Mouse (Mus musculus): ENCODE results near the gene Keap1. TPM values are rescaled to one million over a fixed set of nuclear protein-coding genes. Genes with fewer than 3 reads are reported as not detected.

Gene Keap1
- polyA plus RNA-seq, 1 experiment from 2014 or later: 59.7 TPM

- Histone ChIP-seq H3K9me3 (ENCODE audit: control insufficient read depth, low read length) (peaks cover 3% of the 10 kb centered on the region), H3K9ac (ENCODE audit: low read depth, low read length) (peak overlapping the region; percentile 100), H3K4me1 (ENCODE audit: control insufficient read depth, insufficient read depth, low read length) (peaks cover 14% of the 10 kb centered on the region), H3K4me2 (ENCODE audit: low read depth, low read length) (peak overlapping the region; percentile 81), H3K27ac (ENCODE audit: low read length) (peak overlapping the region; percentile 94), H3K4me3 (ENCODE audit: low read length) (peak overlapping the region; percentile 92), H3K36me3 (ENCODE audit: control insufficient read depth, insufficient read depth, low read length) (peaks cover 9% of the 10 kb centered on the region; the same call in 1 of the 2 replicates), H3K27me3 (replicated peaks; ENCODE audit: control insufficient read depth, insufficient read depth, low read length) (peaks cover 5% of the 10 kb centered on the region)
- ATAC-seq: peak; percentile 9
- under 1% methylated on average over 30 of the region's 31 CpGs for WGBS
Measured at GRCm38 (mm10) chr9:21238004-21238732, 993 bp downstream of the Keap1 start.

GRCm38 (mm10) chr9:21237368-21238003, 1.7 kb downstream of the Keap1 start:
- peak; percentile 16; the same call in 1 of the 2 replicates for ATAC-seq
- H3K27ac ChIP-seq (ENCODE audit: low read length): peak overlapping the region; percentile 94
- no peaks in the 10 kb centered on the region for H3K9me3 ChIP-seq (ENCODE audit: control insufficient read depth, low read length)
- peaks cover 10% of the 10 kb centered on the region; the same call in 1 of the 2 replicates for H3K36me3 ChIP-seq (ENCODE audit: control insufficient read depth, insufficient read depth, low read length)
- H3K27me3 ChIP-seq (replicated peaks; ENCODE audit: control insufficient read depth, insufficient read depth, low read length): no peaks in the 10 kb centered on the region
- 21% methylated on average over 19 of the region's 19 CpGs for WGBS
- H3K4me1 ChIP-seq (ENCODE audit: control insufficient read depth, insufficient read depth, low read length): peaks cover 14% of the 10 kb centered on the region
- H3K4me3 ChIP-seq (ENCODE audit: low read length): peak overlapping the region; percentile 92
- peak overlapping the region; percentile 81 for H3K4me2 ChIP-seq (ENCODE audit: low read depth, low read length)
- H3K9ac ChIP-seq (ENCODE audit: low read depth, low read length): peak overlapping the region; percentile 100

- Histone ChIP-seq H3K4me3 (ENCODE audit: low read length) (peak overlapping the region; percentile 92), H3K4me2 (ENCODE audit: low read depth, low read length) (peak overlapping the region; percentile 81), H3K9me3 (ENCODE audit: control insufficient read depth, low read length) (no peaks in the 10 kb centered on the region), H3K36me3 (ENCODE audit: control insufficient read depth, insufficient read depth, low read length) (peaks cover 10% of the 10 kb centered on the region; the same call in 1 of the 2 replicates), H3K4me1 (ENCODE audit: control insufficient read depth, insufficient read depth, low read length) (peaks cover 14% of the 10 kb centered on the region), H3K9ac (ENCODE audit: low read depth, low read length) (peak overlapping the region; percentile 100), H3K27me3 (replicated peaks; ENCODE audit: control insufficient read depth, insufficient read depth, low read length) (no peaks in the 10 kb centered on the region), H3K27ac (ENCODE audit: low read length) (no peak overlapping the region)
- no peak for ATAC-seq
- 82% methylated on average over 25 of the region's 25 CpGs for WGBS
Measured at GRCm38 (mm10) chr9:21236991-21237367, 2.2 kb downstream of the Keap1 start.

- no peak for ATAC-seq
- Histone ChIP-seq H3K4me1 (ENCODE audit: control insufficient read depth, insufficient read depth, low read length) (peaks cover 14% of the 10 kb centered on the region), H3K27ac (ENCODE audit: low read length) (no peak overlapping the region), H3K36me3 (ENCODE audit: control insufficient read depth, insufficient read depth, low read length) (peaks cover 15% of the 10 kb centered on the region; the same call in 1 of the 2 replicates), H3K9ac (ENCODE audit: low read depth, low read length) (no peak overlapping the region), H3K9me3 (ENCODE audit: control insufficient read depth, low read length) (no peaks in the 10 kb centered on the region), H3K27me3 (replicated peaks; ENCODE audit: control insufficient read depth, insufficient read depth, low read length) (no peaks in the 10 kb centered on the region), H3K4me3 (ENCODE audit: low read length) (no peak overlapping the region), H3K4me2 (ENCODE audit: low read depth, low read length) (no peak overlapping the region)
- WGBS: 80% methylated on average over 4 of the region's 4 CpGs
Measured at GRCm38 (mm10) chr9:21235341-21235740, 3.8 kb downstream of the Keap1 start.

GRCm38 (mm10) chr9:21233805-21234204, 5.4 kb downstream of the Keap1 start:
- no peak overlapping the region for H3K4me3 ChIP-seq (ENCODE audit: low read length)
- H3K36me3 ChIP-seq (ENCODE audit: control insufficient read depth, insufficient read depth, low read length): peaks cover 15% of the 10 kb centered on the region; the same call in 1 of the 2 replicates
- WGBS: 87% methylated on average over 28 of the region's 28 CpGs

GRCm38 (mm10) chr9:21233366-21233765, 5.8 kb downstream of the Keap1 start:
- WGBS: 92% methylated on average over 29 of the region's 29 CpGs
- H3K27ac ChIP-seq (ENCODE audit: low read length): no peak overlapping the region
- no peaks in the 10 kb centered on the region for H3K9me3 ChIP-seq (ENCODE audit: control insufficient read depth, low read length)
- H3K9ac ChIP-seq (ENCODE audit: low read depth, low read length): no peak overlapping the region
- H3K36me3 ChIP-seq (ENCODE audit: control insufficient read depth, insufficient read depth, low read length): peaks cover 15% of the 10 kb centered on the region; the same call in 1 of the 2 replicates
- H3K27me3 ChIP-seq (replicated peaks; ENCODE audit: control insufficient read depth, insufficient read depth, low read length): no peaks in the 10 kb centered on the region
- no peak for ATAC-seq
- no peak overlapping the region for H3K4me2 ChIP-seq (ENCODE audit: low read depth, low read length)
- H3K4me3 ChIP-seq (ENCODE audit: low read length): no peak overlapping the region
- peaks cover 17% of the 10 kb centered on the region for H3K4me1 ChIP-seq (ENCODE audit: control insufficient read depth, insufficient read depth, low read length)

More at GRCm38 (mm10) chr9:21233805-21234204, 5.4 kb downstream of the Keap1 start:
- Histone ChIP-seq H3K27me3 (replicated peaks; ENCODE audit: control insufficient read depth, insufficient read depth, low read length) (no peaks in the 10 kb centered on the region), H3K9me3 (ENCODE audit: control insufficient read depth, low read length) (no peaks in the 10 kb centered on the region), H3K27ac (ENCODE audit: low read length) (no peak overlapping the region), H3K4me2 (ENCODE audit: low read depth, low read length) (no peak overlapping the region), H3K9ac (ENCODE audit: low read depth, low read length) (no peak overlapping the region), H3K4me1 (ENCODE audit: control insufficient read depth, insufficient read depth, low read length) (peaks cover 14% of the 10 kb centered on the region)
- no peak for ATAC-seq

GRCm38 (mm10) chr9:21232867-21233266, 6.3 kb downstream of the Keap1 start:
- Histone ChIP-seq H3K36me3 (ENCODE audit: control insufficient read depth, insufficient read depth, low read length) (peaks cover 15% of the 10 kb centered on the region; the same call in 1 of the 2 replicates), H3K27ac (ENCODE audit: low read length) (no peak overlapping the region), H3K4me3 (ENCODE audit: low read length) (no peak overlapping the region), H3K4me2 (ENCODE audit: low read depth, low read length) (no peak overlapping the region), H3K27me3 (replicated peaks; ENCODE audit: control insufficient read depth, insufficient read depth, low read length) (no peaks in the 10 kb centered on the region), H3K4me1 (ENCODE audit: control insufficient read depth, insufficient read depth, low read length) (peaks cover 18% of the 10 kb centered on the region), H3K9me3 (ENCODE audit: control insufficient read depth, low read length) (no peaks in the 10 kb centered on the region), H3K9ac (ENCODE audit: low read depth, low read length) (no peak overlapping the region)
- ATAC-seq: no peak
- WGBS: 84% methylated on average over 5 of the region's 5 CpGs

GRCm38 (mm10) chr9:21231551-21231950, 7.6 kb downstream of the Keap1 start:
- Histone ChIP-seq H3K27ac (ENCODE audit: low read length) (no peak overlapping the region), H3K4me2 (ENCODE audit: low read depth, low read length) (no peak overlapping the region), H3K4me3 (ENCODE audit: low read length) (no peak overlapping the region), H3K27me3 (replicated peaks; ENCODE audit: control insufficient read depth, insufficient read depth, low read length) (no peaks in the 10 kb centered on the region), H3K9ac (ENCODE audit: low read depth, low read length) (no peak overlapping the region), H3K4me1 (ENCODE audit: control insufficient read depth, insufficient read depth, low read length) (peaks cover 14% of the 10 kb centered on the region; the same call in 1 of the 2 replicates), H3K36me3 (ENCODE audit: control insufficient read depth, insufficient read depth, low read length) (peaks cover 13% of the 10 kb centered on the region; the same call in 1 of the 2 replicates), H3K9me3 (ENCODE audit: control insufficient read depth, low read length) (no peaks in the 10 kb centered on the region)
- no peak for ATAC-seq
- 49% methylated on average over 23 of the region's 23 CpGs for WGBS

GRCm38 (mm10) chr9:21227342-21227741, 11.8 kb downstream of the Keap1 start:
- no peaks in the 10 kb centered on the region; the same call in 1 of the 2 replicates for H3K9me3 ChIP-seq (ENCODE audit: control insufficient read depth, low read length)
- H3K36me3 ChIP-seq (ENCODE audit: control insufficient read depth, insufficient read depth, low read length): peaks cover 5% of the 10 kb centered on the region; the same call in 1 of the 2 replicates
- no peaks in the 10 kb centered on the region for H3K27me3 ChIP-seq (replicated peaks; ENCODE audit: control insufficient read depth, insufficient read depth, low read length)
- peak overlapping the region; percentile 61 for H3K4me2 ChIP-seq (ENCODE audit: low read depth, low read length)
- peaks cover 12% of the 10 kb centered on the region; the same call in 1 of the 2 replicates for H3K4me1 ChIP-seq (ENCODE audit: control insufficient read depth, insufficient read depth, low read length)
- ATAC-seq: peak; percentile 61
- peak overlapping the region; percentile 64 for H3K9ac ChIP-seq (ENCODE audit: low read depth, low read length)
- peak overlapping the region; percentile 74 for H3K27ac ChIP-seq (ENCODE audit: low read length)
- WGBS: 8% methylated on average over 16 of the region's 16 CpGs
- H3K4me3 ChIP-seq (ENCODE audit: low read length): peak overlapping the region; percentile 35
